Mouse (Mus musculus) MEL (cell line): Measurements from ENCODE around the gene Hhex. TPM values are rescaled to one million over a fixed set of nuclear protein-coding genes. Genes with fewer than 3 reads are reported as not detected.

Experiments used
- DNase-seq: peaks from one replicate; pipeline ENCODE4 v3.0.0; 2011; ENCODE audit warnings: low read depth, low spot score
- H3K27ac ChIP-seq: 2 replicates; pipeline ENCODE4 v1.5.1; 2012; ENCODE audit warnings: low read depth, mild to moderate bottlenecking, control low read depth, low read length, moderate library complexity; ENCODE audit not compliant: control insufficient read depth
- H3K27me3 ChIP-seq, 2 experiments: fragments of 150-350 bp in 1 of 2; sonication (generic) in 1 of 2; 2 replicates each; pipeline ENCODE4 v1.6.1; 2012; ENCODE audit warnings: low read length in 2 of 2, mild to moderate bottlenecking in 2 of 2, improper control_type of control experiment in 1 of 2, moderate library complexity in 1 of 2; ENCODE audit not compliant: insufficient read depth in 2 of 2, control insufficient read depth in 1 of 2
- H3K36me3 ChIP-seq, 2 experiments: 2 replicates each; pipeline ENCODE4 v1.6.1; 2012 to 2014; ENCODE audit warnings: low read length in 2 of 2, improper control_type of control experiment in 1 of 2, inconsistent platforms in 1 of 2, mild to moderate bottlenecking in 1 of 2; ENCODE audit not compliant: insufficient read depth in 2 of 2, control insufficient read depth in 1 of 2
- H3K4me1 ChIP-seq, 2 experiments: fragments of 150-350 bp in 1 of 2; sonication (generic) in 1 of 2; 2 replicates each; pipeline ENCODE4 v1.6.1; 2012; ENCODE audit warnings: low read length in 2 of 2, improper control_type of control experiment in 1 of 2, mild to moderate bottlenecking in 1 of 2; ENCODE audit not compliant: insufficient read depth in 2 of 2, control insufficient read depth in 1 of 2
- H3K4me3 ChIP-seq, 2 experiments: fragments of 150-350 bp in 1 of 2; sonication (generic) in 1 of 2; 2 replicates each; pipeline ENCODE4 v1.5.1; 2012; ENCODE audit warnings: low read depth in 2 of 2, low read length in 2 of 2, mild to moderate bottlenecking in 2 of 2, moderate library complexity in 2 of 2, control low read depth in 1 of 2, improper control_type of control experiment in 1 of 2; ENCODE audit not compliant: control insufficient read depth in 1 of 2, insufficient read depth in 1 of 2
- H3K79me2 ChIP-seq: 2 replicates; pipeline ENCODE4 v1.6.1; 2012; ENCODE audit warnings: mild to moderate bottlenecking, low read length, moderate library complexity; ENCODE audit not compliant: control insufficient read depth, poor library complexity, insufficient read depth
- H3K9ac ChIP-seq: 2 replicates; pipeline ENCODE4 v1.6.1; 2012; ENCODE audit warnings: low read depth, mild to moderate bottlenecking, control low read depth, low read length, moderate library complexity; ENCODE audit not compliant: control insufficient read depth, poor library complexity, severe bottlenecking
- H3K9me3 ChIP-seq: fragments of 150-350 bp; sonication (generic); replicated peaks from 2 replicates; pipeline ENCODE4 v1.6.1; 2012; ENCODE audit warnings: mild to moderate bottlenecking, low read length, improper control_type of control experiment, moderate library complexity; ENCODE audit not compliant: insufficient read depth
- CHD1 ChIP-seq: IDR thresholded peaks from 2 replicates; pipeline ENCODE4 v1.6.1; 2012; ENCODE audit warnings: low read depth, mild to moderate bottlenecking, inconsistent platforms, low read length, improper control_type of control experiment
- CTCF ChIP-seq, 3 experiments: IDR thresholded peaks in 2 of 3; conservative IDR thresholded peaks in 1 of 3; 2 replicates each; pipeline ENCODE4 v1.5.1; 2011 to 2012; ENCODE audit warnings: low read length in 3 of 3, low read depth in 2 of 3, mild to moderate bottlenecking in 2 of 3, improper control_type of control experiment in 1 of 3, inconsistent platforms in 1 of 3, mixed read lengths in 1 of 3, moderate library complexity in 1 of 3; ENCODE audit not compliant: control insufficient read depth in 1 of 3, insufficient read depth in 1 of 3, poor library complexity in 1 of 3, severe bottlenecking in 1 of 3
- ETS1 ChIP-seq: IDR thresholded peaks from 2 replicates; pipeline ENCODE4 v1.6.1; 2012; ENCODE audit warnings: low read depth, mild to moderate bottlenecking, inconsistent platforms, low read length, improper control_type of control experiment, moderate library complexity
- GATA1 ChIP-seq: IDR thresholded peaks from 2 replicates; pipeline ENCODE4 v1.6.1; 2011; ENCODE audit warnings: low read depth, low read length, improper control_type of control experiment
- HCFC1 ChIP-seq: IDR thresholded peaks from 2 replicates; pipeline ENCODE4 v1.6.1; 2012; ENCODE audit warnings: low read depth, mild to moderate bottlenecking, inconsistent platforms, low read length, improper control_type of control experiment, moderate library complexity
- MAZ ChIP-seq: IDR thresholded peaks from 2 replicates; pipeline ENCODE4 v1.6.1; 2012; ENCODE audit warnings: low read depth, mild to moderate bottlenecking, inconsistent platforms, low read length, improper control_type of control experiment
- MEF2A ChIP-seq: IDR thresholded peaks from 2 replicates; pipeline ENCODE4 v1.6.1; 2014; ENCODE audit warnings: low read depth, mild to moderate bottlenecking, inconsistent platforms, low read length, improper control_type of control experiment; ENCODE audit not compliant: poor library complexity, insufficient replicate concordance, severe bottlenecking; ENCODE audit errors: extremely low read depth
- MXI1 ChIP-seq: IDR thresholded peaks from 2 replicates; pipeline ENCODE4 v1.6.1; 2011; ENCODE audit warnings: mild to moderate bottlenecking, low read depth, low read length, improper control_type of control experiment
- MYC ChIP-seq: IDR thresholded peaks from 2 replicates; pipeline ENCODE4 v1.6.1; 2011; ENCODE audit warnings: low read depth, mild to moderate bottlenecking, low read length, improper control_type of control experiment, moderate library complexity
- NELFE ChIP-seq: IDR thresholded peaks from 2 replicates; pipeline ENCODE4 v1.6.1; 2011; ENCODE audit warnings: low read depth, low read length, improper control_type of control experiment
- NRF1 ChIP-seq: IDR thresholded peaks from 2 replicates; pipeline ENCODE4 v1.6.1; 2014; ENCODE audit warnings: low read depth, mild to moderate bottlenecking, inconsistent platforms, low read length, improper control_type of control experiment, moderate library complexity; ENCODE audit not compliant: poor library complexity, insufficient read depth, severe bottlenecking
- TAL1 ChIP-seq: IDR thresholded peaks from 2 replicates; pipeline ENCODE4 v1.6.1; 2012; ENCODE audit warnings: mild to moderate bottlenecking, inconsistent platforms, low read length, moderate library complexity, mixed read lengths
- TBP ChIP-seq: IDR thresholded peaks from 2 replicates; pipeline ENCODE4 v1.8.0; 2011; ENCODE audit warnings: low read depth, low read length, improper control_type of control experiment
- ZNF384 ChIP-seq: IDR thresholded peaks from 2 replicates; pipeline ENCODE4 v1.6.1; 2012; ENCODE audit warnings: low read depth, mild to moderate bottlenecking, inconsistent platforms, low read length, improper control_type of control experiment
- polyA plus RNA-seq, 2 experiments: library from polyadenylated mRNA; stranded (reverse) in 1 of 2; unstranded in 1 of 2; fragments of >175 nt in 1 of 2; fragments of >200 nt in 1 of 2; gene quantifications; 2 replicates each; pipeline versions ENCODE4 v1.2.1 to v1.2.4; 2012; ENCODE audit warnings: low replicate concordance in 2 of 2, low read depth in 1 of 2; ENCODE audit not compliant: insufficient read length in 2 of 2, insufficient read depth in 1 of 2, missing spikeins in 1 of 2
- total RNA-seq: library from RNA; depleted of rRNA; stranded (reverse); fragments of 300-350 nt; gene quantifications from 2 replicates; pipeline ENCODE4 v1.2.3, GENCODE M21; 2012

Hhex gene
- total and polyA plus RNA-seq, 3 experiments: not detected

- no peak overlapping the region for H3K4me3 ChIP-seq
- no peaks in the 10 kb centered on the region; a peak in 1 of 4 replicates for H3K27me3 ChIP-seq
- TF ChIP-seq TAL1 (no peak), ETS1 (no peak)
- no peak for DNase-seq
- no peaks in the 10 kb centered on the region for H3K9me3 ChIP-seq
- H3K9ac ChIP-seq: no peak overlapping the region
- no peaks in the 10 kb centered on the region for H3K79me2 ChIP-seq
- H3K36me3 ChIP-seq: no peaks in the 10 kb centered on the region
- no peaks in the 10 kb centered on the region for H3K4me1 ChIP-seq
- no peak overlapping the region for H3K27ac ChIP-seq
Observed at GRCm38 (mm10) chr19:37482556-37483187, 48.1 kb downstream of the Hhex start.

GRCm38 (mm10) chr19:37484787-37485186, 50.2 kb downstream of the Hhex start:
- Histone ChIP-seq H3K9me3 (no peaks in the 10 kb centered on the region), H3K4me1 (0 out of 4 replicates have a peak, but pooled peaks cover 0 to 3% of the 10 kb centered on the region in 2 experiments)

GRCm38 (mm10) chr19:37486801-37487200, 52.2 kb downstream of the Hhex start:
- Histone ChIP-seq H3K27ac (no peak overlapping the region), H3K9ac (no peak overlapping the region), H3K4me1 (0 out of 4 replicates have a peak, but pooled peaks cover 0 to 3% of the 10 kb centered on the region in 2 experiments), H3K36me3 (peaks cover 0 to 3% of the 10 kb centered on the region in 2 experiments; a peak in 1 of 4 replicates)
- DNase-seq: no peak
- TF ChIP-seq MXI1: no peak
- no peak for TF ChIP-seq NRF1
- no peak for TF ChIP-seq MEF2A
- TF ChIP-seq TBP: no peak
- no peak for TF ChIP-seq MYC
- TF ChIP-seq CTCF (IDR thresholded peaks at IDR 0.05 in 2 of 3, conservative IDR thresholded peaks at IDR 0.05 in 1 of 3; ENCODE audit: control insufficient read depth in 1 of 3, insufficient read depth in 1 of 3, low read depth in 2 of 3, low read length in 3 of 3, poor library complexity in 1 of 3, severe bottlenecking in 1 of 3): no peak
- no peak for TF ChIP-seq HCFC1
- TF ChIP-seq MAZ: no peak
- no peak for TF ChIP-seq NELFE
- TF ChIP-seq ZNF384: no peak
- TF ChIP-seq GATA1: no peak
- TF ChIP-seq, all 39 proteins: peak for 0
- Histone ChIP-seq H3K27me3 (no peaks in the 10 kb centered on the region), H3K79me2 (no peaks in the 10 kb centered on the region), H3K9me3 (no peaks in the 10 kb centered on the region), H3K4me3 (no peak overlapping the region)

More at GRCm38 (mm10) chr19:37484787-37485186, 50.2 kb downstream of the Hhex start:
- H3K27ac ChIP-seq: no peak overlapping the region
- no peak overlapping the region for H3K9ac ChIP-seq
- DNase-seq: no peak
- TF ChIP-seq CHD1: no peak
- H3K27me3 ChIP-seq: no peaks in the 10 kb centered on the region
- H3K36me3 ChIP-seq: peaks cover 0 to 3% of the 10 kb centered on the region in 2 experiments; a peak in 1 of 4 replicates
- H3K4me3 ChIP-seq: no peak overlapping the region
- H3K79me2 ChIP-seq: no peaks in the 10 kb centered on the region
